Mouse (Mus musculus): Measurements from ENCODE around the gene Vmn1r59. TPM values are rescaled to one million over a fixed set of nuclear protein-coding genes. Genes with fewer than 3 reads are reported as not detected.
"Not testable (repeated sequence)": the region's sequence is repeated elsewhere in the genome, so short reads cannot be mapped to it uniquely, and the experiment has no call there.

The Vmn1r59 gene
- not detected for total RNA-seq (2022)

- DNase-seq (ENCODE audit: low spot score in 2 of 2) = no peak
Measured at GRCm38 (mm10) chr7:5456674-5457073, at the start of gene Vmn1r59. Gene Vmn1r59, minus strand, starts transcription at chr7:5456774.

- not testable (repeated sequence) for DNase-seq (ENCODE audit: low spot score in 2 of 2)
Measured at GRCm38 (mm10) chr7:5493856-5494255, 37.3 kb upstream of the Vmn1r59 start, which contains the start of gene Vmn2r28. Gene Vmn2r28, minus strand, starts transcription at chr7:5493956.

GRCm38 (mm10) chr7:5454011-5454410 lies 2.6 kb downstream of the Vmn1r59 start:
- not testable (repeated sequence) for DNase-seq (ENCODE audit: low spot score in 2 of 2)

- no peak for DNase-seq (ENCODE audit: low spot score in 2 of 2)
Measured at GRCm38 (mm10) chr7:5448627-5449026, 7.9 kb downstream of the Vmn1r59 start.

- not testable (repeated sequence) for DNase-seq (ENCODE audit: low spot score in 2 of 2)
Measured at GRCm38 (mm10) chr7:5413296-5413695, 43.3 kb downstream of the Vmn1r59 start, which contains the start of gene Vmn1r58. Gene Vmn1r58, minus strand, starts transcription at chr7:5413396.

- DNase-seq (ENCODE audit: low spot score in 2 of 2) = no peak
Measured at GRCm38 (mm10) chr7:5406201-5406600, 50.4 kb downstream of the Vmn1r59 start.

Other genes starting within 250 kb of the Vmn1r59 start
- not detected for gene Vmn1r57, start 238.3 kb downstream of the Vmn1r59 start, total RNA-seq (2022)
- gene Gm5065, start 106.2 kb downstream of the Vmn1r59 start, total RNA-seq (2022) = not detected
- gene Nlrp2, start 105.7 kb downstream of the Vmn1r59 start, total RNA-seq (2022) = not detected
- gene Vmn1r58, start 43.4 kb downstream of the Vmn1r59 start, total RNA-seq (2022) = not detected
- gene Vmn2r28, start 37.2 kb upstream of the Vmn1r59 start, total RNA-seq (2022) = not detected
- not detected for gene Vmn1r60, start 90.5 kb upstream of the Vmn1r59 start, total RNA-seq (2022)
- gene Vmn1r61, start 156.5 kb upstream of the Vmn1r59 start, total RNA-seq (2022) = not detected
- gene Vmn1r62, start 216.9 kb upstream of the Vmn1r59 start, total RNA-seq (2022) = not detected